Mouse (Mus musculus) neutrophil, adult 59 days (primary cell): ENCODE data around the gene Gm21679. TPM values are rescaled to one million over a fixed set of nuclear protein-coding genes. Genes with fewer than 3 reads are reported as not detected.

Experiments used
- total RNA-seq, 2 experiments: library from RNA; stranded (reverse); gene quantifications; 1 replicate in 1 of 2; 2 replicates in 1 of 2; pipeline ENCODE4 v1.2.4; 2023

The Gm21679 gene
- not detected for total RNA-seq

GRCm38 (mm10) chrY:29683270-29683669 is at the start of gene Gm21679:
Gene Gm21679 (minus strand): TSS chrY:29683370.

